Mouse (Mus musculus) stomach, postnatal 0 days (tissue): ENCODE results near the gene Cntnap2. TPM values are rescaled to one million over a fixed set of nuclear protein-coding genes. Genes with fewer than 3 reads are reported as not detected.

Experiments
- ATAC-seq: fragments of 200-750 bp; cut with Nextera tagmentation; 2 replicates; pipeline ENCODE4 v1.8.0; 2017; ENCODE audit not compliant: low FRiP score, low TSS enrichment
- DNase-seq: peaks from one replicate; pipeline ENCODE4 v3.0.0-alpha.2; 2016; ENCODE audit warnings: low spot score
- H3K27ac ChIP-seq: fragments of 300-500 bp; sonication (generic); replicated peaks from 2 replicates; pipeline ENCODE4 v1.5.1; 2014; ENCODE audit warnings: mild to moderate bottlenecking, control low read depth
- H3K27me3 ChIP-seq: fragments of 300-500 bp; sonication (generic); 2 replicates; pipeline ENCODE4 v1.6.1; 2014; ENCODE audit warnings: low read length; ENCODE audit not compliant: control insufficient read depth, insufficient read depth
- H3K36me3 ChIP-seq: fragments of 300-500 bp; sonication (generic); 2 replicates; pipeline ENCODE4 v1.6.1; 2014; ENCODE audit warnings: low read length, mixed read lengths; ENCODE audit not compliant: control insufficient read depth, insufficient read depth
- H3K4me1 ChIP-seq: fragments of 300-500 bp; sonication (generic); replicated peaks from 2 replicates; pipeline ENCODE4 v1.6.1; 2014; ENCODE audit warnings: antibody characterized with exemption; ENCODE audit not compliant: control insufficient read depth, insufficient read depth
- H3K4me2 ChIP-seq: fragments of 300-500 bp; sonication (generic); replicated peaks from 2 replicates; pipeline ENCODE4 v1.6.1; 2014; ENCODE audit warnings: low read depth, mild to moderate bottlenecking, control low read depth, moderate library complexity
- H3K4me3 ChIP-seq: fragments of 300-500 bp; sonication (generic); 2 replicates; pipeline ENCODE4 v1.5.1; 2014; ENCODE audit warnings: low read depth, low read length, control low read depth
- H3K9ac ChIP-seq: fragments of 300-500 bp; sonication (generic); 2 replicates; pipeline ENCODE4 v1.6.1; 2014; ENCODE audit warnings: mild to moderate bottlenecking, low read length, control low read depth, mixed read lengths
- H3K9me3 ChIP-seq: fragments of 300-500 bp; sonication (generic); 2 replicates; pipeline ENCODE4 v1.6.1; 2016; ENCODE audit warnings: low read length; ENCODE audit not compliant: control insufficient read depth
- CTCF ChIP-seq: IDR thresholded peaks from 2 replicates; pipeline ENCODE4 v1.5.1; 2016; ENCODE audit warnings: antibody characterized with exemption, low read depth, mild to moderate bottlenecking, moderate library complexity
- EP300 ChIP-seq: optimal IDR thresholded peaks from 2 replicates; pipeline ENCODE3; 2016; ENCODE audit warnings: antibody characterized with exemption
- WGBS: fragments of 180-500 bp; shearing (Covaris S2); extraction: QIAGEN DNeasy Blood & Tissue Kit; methylation state at CpG from one replicate; pipeline ENCODE4 v1.1.7; 2014; 5-methylcytosine and 5-hydroxymethylcytosine counted together
- polyA plus RNA-seq: library from polyadenylated mRNA; unstranded; fragments of >200 nt; fragmentation: Nextera tagmentation; extraction: Ambion mirVana; gene quantifications from 2 replicates; pipeline ENCODE4 v1.2.1, GENCODE M21; 2015

Cntnap2 gene
- polyA plus RNA-seq, 1 experiment from 2014 or later: 0.55 TPM

DNA sequence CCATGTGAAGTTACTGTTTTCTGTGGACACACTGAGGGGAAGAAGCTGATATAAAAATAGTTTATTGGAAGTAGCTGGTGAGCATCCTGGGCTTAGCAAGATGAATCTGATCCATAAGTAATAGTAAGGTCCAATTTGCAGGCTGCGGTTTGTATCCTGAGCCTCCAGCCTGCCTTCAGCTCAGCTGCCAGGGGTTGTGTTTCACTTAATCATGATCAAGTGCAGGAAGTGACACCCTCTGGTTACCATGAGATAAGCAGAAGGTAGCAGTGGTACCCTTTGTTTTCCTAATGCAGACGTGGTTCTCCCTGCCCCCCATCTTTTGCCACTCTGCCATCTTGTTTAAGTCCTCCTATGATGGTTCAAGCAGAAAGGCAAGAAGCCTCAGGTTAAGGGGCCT is 1181.2 kb downstream of the Cntnap2 start:
- Histone ChIP-seq H3K4me3 (no peak overlapping the region), H3K4me2 (no peak overlapping the region), H3K36me3 (no peaks in the 10 kb centered on the region), H3K27ac (no peak overlapping the region), H3K4me1 (no peaks in the 10 kb centered on the region), H3K9ac (no peak overlapping the region), H3K27me3 (no peaks in the 10 kb centered on the region), H3K9me3 (no peaks in the 10 kb centered on the region)
- no peak for TF ChIP-seq EP300
- TF ChIP-seq CTCF: no peak
- ATAC-seq: no peak
- WGBS: 54% methylated on average over 2 of the region's 2 CpGs
- DNase-seq: no peak

DNA sequence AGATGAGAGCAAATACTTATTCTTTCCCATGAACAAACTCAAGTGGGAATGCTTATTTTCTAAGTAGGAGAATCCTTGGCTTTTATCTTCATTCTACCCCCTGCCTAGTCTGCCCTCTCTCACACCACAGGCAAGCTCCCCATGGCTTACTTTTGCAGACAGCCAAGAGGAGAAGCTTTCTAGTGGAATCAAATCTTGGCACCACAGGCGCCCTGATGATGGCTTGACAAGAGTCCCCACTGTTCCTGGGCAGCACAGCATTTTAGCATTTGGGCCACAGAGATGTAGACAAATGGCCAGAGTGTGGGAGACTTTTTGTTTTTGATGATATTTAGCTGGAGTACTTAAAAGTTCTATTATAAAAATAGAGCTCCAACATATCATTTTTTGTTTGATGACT is 1204.0 kb downstream of the Cntnap2 start:
- H3K36me3 ChIP-seq: no peaks in the 10 kb centered on the region
- no peak overlapping the region for H3K4me3 ChIP-seq
- H3K4me1 ChIP-seq: no peaks in the 10 kb centered on the region
- DNase-seq: no peak
- H3K9ac ChIP-seq: no peak overlapping the region
- no peaks in the 10 kb centered on the region for H3K27me3 ChIP-seq
- no peak for ATAC-seq
- no peaks in the 10 kb centered on the region for H3K9me3 ChIP-seq
- H3K27ac ChIP-seq: no peak overlapping the region
- 35% methylated on average over 1 of the region's 1 CpGs for WGBS
- TF ChIP-seq CTCF (no peak), EP300 (no peak)
- no peak overlapping the region for H3K4me2 ChIP-seq

DNA sequence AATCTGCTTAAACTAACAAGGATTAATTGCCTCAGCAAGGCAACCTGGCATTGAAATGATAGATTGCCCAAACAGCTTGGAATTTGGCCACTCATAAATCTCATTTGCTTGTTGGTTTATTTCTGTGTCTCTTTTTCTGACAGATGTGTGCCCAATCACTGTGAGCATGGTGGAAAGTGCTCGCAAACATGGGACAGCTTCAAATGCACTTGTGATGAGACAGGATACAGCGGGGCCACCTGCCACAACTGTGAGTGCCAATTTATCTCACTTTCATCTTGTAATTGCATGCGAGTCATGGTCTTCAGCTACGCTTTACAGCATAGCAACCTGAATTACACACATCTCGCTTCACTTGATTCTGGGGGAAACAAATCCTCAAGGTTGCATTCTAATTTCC is 1287.8 kb downstream of the Cntnap2 start:
- no peak for TF ChIP-seq CTCF
- TF ChIP-seq EP300: no peak
- Histone ChIP-seq H3K36me3 (no peaks in the 10 kb centered on the region), H3K27ac (no peak overlapping the region), H3K9ac (no peak overlapping the region), H3K4me3 (no peak overlapping the region), H3K27me3 (no peaks in the 10 kb centered on the region), H3K9me3 (no peaks in the 10 kb centered on the region), H3K4me2 (no peak overlapping the region), H3K4me1 (no peaks in the 10 kb centered on the region)
- WGBS: 49% methylated on average over 5 of the region's 5 CpGs
- DNase-seq (no peak), ATAC-seq (no peak)

DNA sequence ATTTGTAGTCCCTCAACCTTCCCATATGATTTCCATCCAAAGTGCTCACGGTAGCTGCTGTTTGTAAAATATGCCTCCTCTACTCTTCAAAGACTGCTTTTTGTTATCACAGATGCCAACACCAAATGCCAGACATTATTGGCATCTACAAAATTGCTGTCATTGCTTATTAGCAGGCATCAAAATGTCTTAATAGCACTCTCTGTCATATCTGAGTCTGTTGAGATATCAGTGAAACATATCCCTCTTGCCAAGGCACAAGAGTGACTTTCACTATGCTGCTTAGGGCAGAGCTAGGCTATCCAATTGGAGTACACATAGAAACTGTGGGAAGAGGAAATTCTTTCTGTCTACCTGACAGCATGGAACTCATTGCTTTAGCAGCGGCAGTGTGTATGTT is 1301.9 kb downstream of the Cntnap2 start:
- no peak for TF ChIP-seq CTCF
- no peak for TF ChIP-seq EP300
- ATAC-seq (no peak), DNase-seq (no peak)
- H3K36me3 ChIP-seq: no peaks in the 10 kb centered on the region
- no peaks in the 10 kb centered on the region for H3K27me3 ChIP-seq
- H3K27ac ChIP-seq: no peak overlapping the region
- no peaks in the 10 kb centered on the region for H3K4me1 ChIP-seq
- no peaks in the 10 kb centered on the region for H3K9me3 ChIP-seq
- no peak overlapping the region for H3K4me3 ChIP-seq
- 85% methylated on average over 2 of the region's 2 CpGs for WGBS
- no peak overlapping the region for H3K9ac ChIP-seq
- no peak overlapping the region for H3K4me2 ChIP-seq

- Histone ChIP-seq H3K4me2 (no peak overlapping the region), H3K36me3 (no peaks in the 10 kb centered on the region), H3K4me1 (no peaks in the 10 kb centered on the region), H3K27ac (no peak overlapping the region), H3K27me3 (no peaks in the 10 kb centered on the region), H3K9me3 (no peaks in the 10 kb centered on the region), H3K4me3 (no peak overlapping the region), H3K9ac (no peak overlapping the region)
- no peak for DNase-seq
- TF ChIP-seq EP300 (no peak), CTCF (no peak)
- WGBS: 86% methylated on average over 1 of the region's 1 CpGs
- no peak for ATAC-seq
Measured at GRCm38 (mm10) chr6:46362156-46362555, 1303.0 kb downstream of the Cntnap2 start.

- DNase-seq: no peak
- H3K4me3 ChIP-seq: no peak overlapping the region
- H3K9me3 ChIP-seq: no peaks in the 10 kb centered on the region
- no peaks in the 10 kb centered on the region for H3K36me3 ChIP-seq
- H3K27ac ChIP-seq: no peak overlapping the region
- no peaks in the 10 kb centered on the region for H3K4me1 ChIP-seq
- TF ChIP-seq EP300: no peak
- no peak for TF ChIP-seq CTCF
- no peak overlapping the region for H3K4me2 ChIP-seq
- H3K9ac ChIP-seq: no peak overlapping the region
- no peak for ATAC-seq
- WGBS: 74% methylated on average over 2 of the region's 2 CpGs
- H3K27me3 ChIP-seq: no peaks in the 10 kb centered on the region
Measured at GRCm38 (mm10) chr6:46398725-46399589, 1339.8 kb downstream of the Cntnap2 start.
